Mouse (Mus musculus) ES-CJ7 (cell line): ENCODE measurements at regions not wholly inside any gene's neighbourhood (a gene's known extent, or its start where the extent isn't known, plus 50 kb on each side); places are given as distances from the start of the nearest gene placed in this dataset.

ENCODE experiments used
- DNase-seq: peaks from one replicate; pipeline ENCODE4 v3.0.0; 2011; ENCODE audit warnings: low read depth, low spot score

DNA sequence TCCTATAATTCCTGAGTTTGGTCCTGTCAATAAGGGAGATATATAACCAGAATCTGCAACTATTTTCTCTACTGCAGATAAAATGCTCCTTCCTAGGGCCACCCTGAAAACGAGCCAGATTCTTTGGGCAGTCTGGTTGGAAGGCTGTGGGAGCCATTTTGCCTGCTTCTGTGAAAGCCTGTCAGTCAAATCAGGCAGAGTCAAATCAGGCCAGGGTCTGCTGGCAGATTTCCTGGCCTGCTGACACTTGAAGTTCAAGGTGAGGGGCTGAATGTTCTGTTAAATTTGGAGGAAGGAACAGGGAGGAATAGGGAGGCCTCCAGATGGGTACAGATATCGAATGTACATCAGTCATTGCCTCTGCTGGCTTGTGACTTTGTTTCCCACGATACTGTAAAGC is 206.0 kb upstream of the Pkn2 start:
- DNase-seq = no peak

DNA sequence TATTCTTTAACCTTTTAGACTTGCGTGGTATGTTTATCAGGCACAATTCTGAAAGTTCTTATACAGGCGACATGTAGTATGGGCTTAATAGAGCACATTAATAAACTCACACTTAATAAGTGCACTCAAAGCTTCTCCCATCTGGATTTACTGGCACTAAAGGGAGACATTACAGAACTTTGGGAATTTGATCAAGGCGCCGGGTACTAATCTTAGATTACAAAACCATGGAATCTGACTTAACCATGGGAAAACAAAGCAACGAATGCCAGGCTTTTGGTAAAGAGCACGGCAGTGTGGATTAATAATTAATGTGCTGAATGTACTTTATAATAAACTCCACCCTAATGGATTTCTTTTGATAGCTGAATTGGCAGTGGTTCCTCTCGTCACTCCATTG is 196.5 kb upstream of the Pkn2 start:
- no peak for DNase-seq

GRCm38 (mm10) chr3:143071839-143072373 is 190.1 kb upstream of the Pkn2 start:
- no peak for DNase-seq

- no peak for DNase-seq
Measured at GRCm38 (mm10) chr3:143054858-143055257, 173.1 kb upstream of the Pkn2 start.

DNA sequence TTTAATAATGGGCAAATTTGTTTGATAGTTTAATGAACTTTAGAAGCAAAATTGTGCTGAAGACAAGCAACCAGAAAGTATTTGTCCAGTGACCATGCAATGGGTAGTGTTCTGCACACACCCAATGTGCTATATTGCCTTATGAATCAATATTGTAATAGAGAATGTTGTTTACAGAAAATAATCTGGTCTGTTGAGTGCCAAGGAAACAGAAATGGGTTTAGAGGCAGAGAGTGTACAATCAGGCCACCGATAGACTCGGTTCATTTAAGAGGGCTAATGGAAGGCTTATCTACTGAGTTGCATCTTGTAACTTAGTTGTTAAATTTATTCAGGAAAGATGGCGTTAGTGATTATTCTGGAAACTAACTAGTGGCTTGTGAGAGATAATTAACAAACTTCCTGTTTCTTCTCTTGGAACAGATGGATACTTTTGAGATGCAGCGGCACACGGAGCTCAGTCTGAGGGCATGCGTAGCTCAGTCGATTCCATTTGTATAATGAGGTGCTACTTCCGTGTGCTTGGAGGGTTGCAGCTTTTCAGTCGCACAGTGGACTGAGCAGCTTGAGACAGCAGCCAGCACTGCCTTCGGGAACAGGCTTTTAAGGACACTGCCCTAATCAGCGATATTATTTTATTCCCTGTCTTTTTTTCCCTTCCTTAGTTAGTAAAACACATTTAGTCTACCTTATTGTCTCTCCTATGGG is 171.6 kb upstream of the Pkn2 start:
- no peak for DNase-seq

DNA sequence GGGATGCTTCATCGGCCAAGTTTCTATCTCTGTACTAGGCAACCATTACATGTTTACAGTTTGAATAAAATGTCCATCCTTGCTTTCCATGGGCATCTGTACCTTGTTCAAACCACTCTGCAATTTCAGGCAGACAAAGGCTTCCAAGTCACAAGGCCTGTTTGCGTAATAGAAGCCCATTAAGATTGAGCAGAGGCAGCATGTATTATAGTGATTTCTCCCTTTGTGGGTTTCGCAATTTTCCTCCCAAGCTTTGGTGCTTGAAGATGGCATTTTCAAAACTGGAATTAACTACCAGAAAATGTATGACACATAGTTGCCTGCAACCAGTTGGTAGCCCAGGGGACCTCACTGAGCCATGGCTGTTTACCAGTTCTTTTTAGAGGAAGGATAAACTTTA is 158.9 kb upstream of the Pkn2 start:
- DNase-seq = no peak

DNA sequence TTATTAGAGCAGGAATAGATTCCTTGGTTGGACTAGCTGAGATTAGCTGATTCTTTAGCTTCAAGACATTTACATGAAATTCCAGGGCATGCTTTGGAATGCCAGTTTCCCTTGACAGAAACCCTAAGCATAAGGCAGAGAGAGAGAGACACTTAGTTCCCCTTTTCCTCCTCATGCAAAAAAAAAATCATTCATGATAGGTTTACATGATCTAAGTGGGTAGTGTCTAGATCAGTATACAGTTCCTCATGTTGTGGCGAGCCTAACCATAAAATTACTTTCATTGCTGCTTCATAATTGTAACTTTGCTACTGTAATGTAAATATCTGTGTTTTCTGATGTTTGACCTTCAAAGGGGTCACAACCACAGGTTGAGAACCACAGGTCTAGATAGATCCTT is 154.3 kb upstream of the Pkn2 start:
- DNase-seq = no peak

GRCm38 (mm10) chr3:143034588-143034987 is 152.8 kb upstream of the Pkn2 start:
- no peak for DNase-seq

- DNase-seq = no peak
Measured at GRCm38 (mm10) chr3:143022486-143022885, 140.7 kb upstream of the Pkn2 start.

DNA sequence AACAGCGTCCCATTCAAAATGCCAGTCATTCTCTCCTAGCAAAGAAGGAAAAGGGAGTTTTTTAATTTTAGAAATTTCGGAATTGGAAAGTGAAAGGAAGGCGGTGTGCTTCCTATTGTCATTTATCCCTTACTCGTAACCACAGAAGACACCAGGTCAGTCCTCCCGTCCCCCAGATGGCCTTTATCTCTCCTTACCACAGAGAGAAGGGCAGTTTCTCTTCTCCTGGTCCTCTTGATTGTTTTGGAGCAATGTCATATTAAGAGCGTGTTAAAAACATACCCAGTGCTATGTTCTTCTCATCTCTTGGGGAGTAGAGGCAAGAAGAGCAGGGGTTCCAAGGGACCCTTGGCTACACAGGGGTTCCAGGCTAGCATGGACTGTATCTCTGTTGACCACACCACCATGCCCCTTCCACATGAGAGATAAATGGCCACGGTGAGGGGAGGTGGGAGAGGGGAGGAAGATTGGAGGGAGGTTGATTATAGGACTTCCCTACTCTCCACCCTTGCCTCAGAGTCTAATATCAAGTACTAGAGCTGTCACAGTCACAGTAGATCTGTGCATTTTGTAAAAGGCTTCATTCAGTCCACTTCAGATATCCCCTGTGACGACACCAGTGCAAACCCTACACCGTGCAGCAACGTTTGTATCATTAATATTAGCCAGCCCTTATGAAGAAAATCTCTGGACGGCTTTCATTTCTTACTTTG is 139.5 kb upstream of the Pkn2 start:
- DNase-seq = no peak

GRCm38 (mm10) chr3:143017480-143017879 is 135.7 kb upstream of the Pkn2 start:
- DNase-seq = no peak

GRCm38 (mm10) chr3:143016758-143017157 is 135.0 kb upstream of the Pkn2 start:
- no peak for DNase-seq

DNA sequence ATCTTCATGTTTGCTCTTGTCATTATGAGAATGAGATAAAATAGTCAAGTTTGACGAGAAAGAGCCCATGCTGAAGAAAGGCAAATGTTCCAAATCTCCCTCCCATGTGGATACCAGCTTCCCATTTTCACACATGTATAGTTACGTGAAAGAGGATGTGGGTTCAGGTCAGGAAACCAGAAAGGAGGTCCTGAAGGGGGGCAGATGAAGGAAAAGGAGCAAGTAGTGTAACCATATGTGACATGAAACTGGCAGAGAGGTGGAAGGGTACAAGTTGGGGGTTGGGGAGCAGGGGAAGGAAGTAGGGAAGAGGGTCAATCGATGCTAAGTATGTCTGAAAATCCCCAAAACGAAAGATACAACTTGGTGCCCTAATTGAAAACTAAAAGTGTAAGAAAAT is 132.6 kb upstream of the Pkn2 start:
- DNase-seq = no peak

GRCm38 (mm10) chr3:143007047-143007446 is 125.2 kb upstream of the Pkn2 start:
- DNase-seq = no peak

DNA sequence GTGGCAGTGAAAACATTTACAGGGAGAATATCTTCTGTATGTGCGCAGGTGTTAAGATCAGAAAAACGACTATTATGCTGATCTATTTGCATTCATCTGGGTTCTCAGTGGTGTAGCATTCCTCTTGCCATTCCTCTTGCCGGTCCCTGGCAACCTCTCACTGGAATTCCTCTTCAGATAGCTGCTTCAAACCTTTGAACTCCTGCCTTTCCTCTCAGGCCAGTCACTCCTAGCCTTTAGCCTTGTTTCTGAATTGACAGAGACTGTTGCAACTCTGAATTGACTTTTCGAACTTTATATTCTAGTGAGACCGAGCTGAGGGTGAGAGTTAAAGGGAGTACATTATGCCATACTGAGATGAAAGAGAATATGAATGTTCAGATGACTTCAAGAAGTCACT is 120.1 kb upstream of the Pkn2 start:
- no peak for DNase-seq

DNA sequence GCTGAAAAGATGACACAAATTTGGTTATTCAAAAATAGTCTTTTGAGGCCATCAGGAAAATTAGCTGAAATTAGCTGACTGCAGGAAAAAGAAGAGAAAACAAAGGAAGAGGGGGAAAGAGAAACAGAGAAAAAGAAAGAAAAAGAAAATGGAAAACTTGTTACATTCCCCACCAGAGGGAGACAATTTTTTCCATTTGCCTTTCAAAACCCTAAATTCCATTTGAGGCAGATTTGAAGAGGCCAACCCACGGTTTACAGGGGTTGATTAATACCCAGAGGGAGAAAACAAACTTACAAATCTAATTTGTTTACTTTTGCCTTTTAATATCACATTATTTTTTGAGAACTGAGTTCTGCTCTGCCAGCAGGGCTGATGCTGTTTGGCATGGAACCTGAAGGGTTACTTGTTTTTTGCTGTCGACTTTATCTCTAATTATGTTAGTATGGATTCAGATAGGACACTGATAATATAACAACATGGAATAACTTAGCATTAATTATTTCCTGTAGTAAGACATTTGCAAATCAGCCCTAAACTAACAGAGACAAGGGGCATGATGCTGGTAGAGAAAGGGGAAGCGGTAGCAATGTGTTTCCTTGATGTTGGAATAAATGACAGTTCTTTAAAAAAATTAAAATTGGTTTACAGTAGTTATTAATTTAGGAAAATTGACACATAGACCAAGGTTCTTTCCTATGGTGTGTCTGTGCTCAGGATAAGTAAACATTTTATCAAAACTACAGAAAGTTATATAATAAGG is 114.4 kb upstream of the Pkn2 start:
- DNase-seq = no peak

DNA sequence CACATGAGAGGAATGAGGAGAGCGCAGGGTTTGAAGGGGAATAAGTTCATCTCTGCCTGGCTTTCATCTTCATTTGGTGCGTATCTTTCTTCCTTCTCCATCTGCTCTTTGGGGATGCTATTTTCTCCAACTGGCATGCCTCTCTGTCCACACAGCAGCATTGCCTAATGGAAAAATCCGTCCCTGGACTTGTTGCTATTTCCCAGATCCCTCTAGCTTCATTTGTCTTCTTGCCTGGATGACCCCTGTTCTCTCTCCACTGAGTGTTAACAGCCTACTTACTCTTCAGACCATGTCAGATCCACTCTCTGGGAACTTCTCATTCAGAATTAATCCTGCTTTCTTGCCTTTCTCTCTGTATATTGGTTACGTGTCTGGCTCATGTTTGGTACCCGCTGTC is 102.7 kb upstream of the Pkn2 start:
- DNase-seq = no peak

- no peak for DNase-seq
Measured at GRCm38 (mm10) chr3:142981221-142981620, 99.4 kb upstream of the Pkn2 start.

DNA sequence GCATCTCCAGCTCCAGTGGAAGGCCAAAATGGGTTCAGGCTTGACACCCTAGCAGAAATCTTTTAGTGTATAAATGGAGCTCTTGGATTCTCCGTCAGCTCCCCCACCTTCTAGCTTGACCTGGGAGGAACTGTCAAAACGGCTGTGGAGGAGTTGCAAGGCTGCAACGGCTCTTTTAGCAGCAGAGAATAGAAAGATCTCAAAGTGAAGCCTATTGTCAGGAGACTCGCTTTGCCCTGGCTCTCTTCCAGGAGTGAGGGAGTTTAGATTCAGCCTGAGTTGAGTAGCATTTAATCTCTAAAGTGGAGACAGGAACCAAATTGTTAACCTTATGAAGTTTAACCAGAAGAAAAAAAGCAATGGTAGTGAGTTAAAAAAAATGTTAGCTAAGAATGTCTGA is 97.4 kb upstream of the Pkn2 start:
- DNase-seq = no peak

GRCm38 (mm10) chr3:142976519-142977394 is 95.0 kb upstream of the Pkn2 start:
- DNase-seq = no peak

GRCm38 (mm10) chr3:142975606-142976005 is 93.8 kb upstream of the Pkn2 start:
- DNase-seq = no peak
